Mouse (Mus musculus): ENCODE results near the gene Gm10563.

DNA sequence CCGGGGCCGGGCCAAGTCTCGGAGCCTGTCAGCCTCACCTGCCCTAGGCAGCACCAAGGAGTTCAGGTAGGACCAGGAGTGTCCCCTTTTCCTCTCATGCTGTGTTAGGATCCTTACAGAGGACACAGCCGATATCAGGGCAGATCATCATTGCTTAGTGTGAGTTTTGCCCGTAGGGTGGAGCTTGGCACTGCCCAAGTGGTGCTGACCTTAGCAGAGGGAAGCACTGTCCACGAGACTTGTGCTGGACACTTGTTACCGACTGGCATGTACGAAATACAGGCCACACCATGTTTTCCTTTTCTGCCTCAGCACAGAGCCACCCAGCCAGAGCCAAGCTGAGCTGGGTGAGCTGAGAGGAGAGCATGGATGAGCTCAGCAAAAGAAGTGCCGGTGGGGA is 68.1 kb downstream of the Gm10563 start:
- TF ChIP-seq CTCF (IDR thresholded peaks at IDR 0.05; ENCODE audit: extremely low read depth, insufficient read depth, insufficient read length, insufficient replicate concordance) (no peak), POLR2A (IDR thresholded peaks at IDR 0.05; ENCODE audit: low read depth, low read length) (no peak)

Measured in spleen, adult 2 months (tissue).